Mouse (Mus musculus): Measurements from ENCODE around the gene Lactb.

The Lactb gene

DNA sequence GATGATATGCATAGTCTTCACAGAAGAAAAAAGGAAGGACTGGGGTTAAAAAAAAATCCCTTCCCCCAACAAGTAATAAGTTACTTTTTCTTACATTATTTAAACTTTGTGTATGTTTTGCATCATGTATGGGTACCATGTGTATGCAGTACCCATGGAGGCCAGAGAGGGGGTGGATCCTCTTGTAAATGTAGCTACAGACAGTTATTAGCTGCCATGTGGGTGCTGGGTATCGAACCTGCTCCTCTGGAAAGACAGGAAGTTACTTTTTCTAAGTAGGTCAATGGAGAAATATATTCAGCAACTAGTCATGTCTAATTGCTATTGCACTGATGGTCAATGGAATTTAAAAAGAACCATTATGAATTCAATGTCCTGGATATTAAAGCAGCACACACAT is 3.2 kb upstream of the Lactb start:
- DNase-seq (ENCODE audit: inconsistent ontology term), result no peak

DNA sequence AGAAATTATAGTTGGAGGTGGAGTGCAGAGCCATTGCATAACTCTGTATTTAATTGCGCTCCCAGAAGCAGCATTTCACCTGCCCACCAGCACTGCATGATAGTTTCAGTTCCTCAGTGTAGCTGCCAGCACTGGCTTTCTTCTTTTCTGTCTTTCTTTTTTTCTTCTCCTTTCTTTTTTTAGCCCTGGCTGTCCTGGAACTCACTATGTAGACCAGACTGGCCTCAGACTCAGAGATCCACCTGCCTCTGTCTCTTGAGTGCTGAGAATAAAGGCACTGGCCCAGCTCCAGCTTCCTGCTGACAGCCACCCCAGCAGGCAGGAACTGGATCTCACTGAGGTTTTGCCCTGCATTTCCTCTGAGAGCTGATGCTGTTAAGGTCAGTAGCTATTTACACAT is 2.7 kb upstream of the Lactb start:
- DNase-seq (ENCODE audit: inconsistent ontology term), result no peak

DNA sequence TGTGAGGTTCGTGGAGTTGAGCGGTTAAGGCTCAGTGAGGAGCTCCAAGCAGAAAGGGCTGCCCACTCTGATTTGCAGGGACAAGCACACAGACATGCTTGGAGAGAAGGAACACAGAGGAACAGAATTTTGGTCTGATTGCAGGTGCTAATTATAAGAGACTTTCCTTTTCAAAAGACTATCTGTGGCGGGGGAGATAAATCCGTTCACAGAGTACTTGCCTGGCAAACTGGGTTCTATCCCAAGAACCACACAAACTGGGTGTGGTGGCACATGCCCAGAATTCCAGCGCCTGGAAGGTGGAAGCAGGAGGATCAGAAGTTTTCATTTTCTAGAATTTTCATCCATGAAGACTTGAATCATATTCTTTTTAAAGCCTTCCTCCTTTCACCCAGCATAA is 1.8 kb upstream of the Lactb start:
- DNase-seq (ENCODE audit: inconsistent ontology term), result no peak

DNA sequence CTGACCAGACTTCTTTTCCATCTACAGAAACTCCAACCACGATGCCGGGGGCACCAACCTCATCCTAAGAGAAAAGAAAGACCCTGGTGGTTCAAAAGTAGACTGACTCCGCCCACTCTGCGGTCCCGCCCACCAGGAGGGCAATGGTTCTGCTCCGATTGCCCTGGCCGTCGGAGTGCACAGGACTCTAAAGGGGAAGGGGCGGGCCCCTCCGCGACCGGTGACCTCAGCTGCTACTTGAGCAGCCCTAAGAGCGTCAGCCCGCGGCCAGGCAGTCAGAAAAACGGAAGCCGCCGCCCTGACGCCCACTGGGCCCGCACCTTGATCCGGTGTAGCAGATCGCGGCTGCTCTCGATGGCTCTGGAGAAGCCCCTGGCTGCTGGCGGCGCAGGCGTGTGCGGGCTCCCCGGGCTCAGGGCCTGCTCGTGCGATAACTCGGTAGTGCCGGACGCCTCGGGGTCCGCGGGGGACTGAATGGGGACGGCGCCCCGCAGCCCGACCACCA is 511 bp downstream of the Lactb start:
- peak; percentile 91 for DNase-seq (ENCODE audit: inconsistent ontology term)

DNA sequence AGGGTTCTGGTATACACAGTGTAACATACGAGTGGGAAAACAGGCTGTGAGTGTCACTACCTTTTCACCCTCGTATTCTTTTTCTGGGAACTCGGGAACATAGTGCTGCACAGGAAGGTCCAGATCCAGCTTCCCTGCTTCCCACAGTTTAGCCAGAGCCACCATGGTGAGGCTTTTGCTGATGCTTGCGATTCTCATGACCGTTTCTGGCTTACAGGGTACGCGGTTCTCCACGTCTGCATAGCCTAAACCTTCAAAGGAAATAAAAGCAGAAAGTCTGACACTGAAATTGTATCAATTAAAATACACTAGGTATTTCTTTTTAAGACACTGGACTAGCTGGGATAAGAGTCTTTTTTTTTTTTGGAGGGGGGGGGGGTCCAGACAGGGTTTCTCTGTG is 4.2 kb downstream of the Lactb start:
- no peak for DNase-seq (ENCODE audit: inconsistent ontology term)

DNA sequence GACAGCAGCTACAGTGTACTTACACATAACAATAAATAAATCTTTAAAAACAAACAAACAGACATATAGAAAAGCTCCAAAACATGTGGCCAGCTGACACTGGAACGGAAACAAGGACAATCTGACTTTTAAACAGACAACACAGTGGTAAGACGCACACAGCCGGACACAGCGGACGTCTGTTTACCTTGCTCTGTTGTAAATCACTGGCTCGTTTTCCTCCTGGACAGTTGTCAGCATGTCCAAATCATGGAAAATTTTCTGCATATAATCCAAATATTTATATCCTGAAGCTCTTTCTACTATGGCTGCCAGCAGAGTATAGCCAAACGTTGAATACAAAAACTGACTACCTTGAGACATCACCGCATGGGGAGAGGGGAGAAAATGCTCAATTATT is 7.8 kb downstream of the Lactb start:
- no peak for DNase-seq (ENCODE audit: inconsistent ontology term)

DNA sequence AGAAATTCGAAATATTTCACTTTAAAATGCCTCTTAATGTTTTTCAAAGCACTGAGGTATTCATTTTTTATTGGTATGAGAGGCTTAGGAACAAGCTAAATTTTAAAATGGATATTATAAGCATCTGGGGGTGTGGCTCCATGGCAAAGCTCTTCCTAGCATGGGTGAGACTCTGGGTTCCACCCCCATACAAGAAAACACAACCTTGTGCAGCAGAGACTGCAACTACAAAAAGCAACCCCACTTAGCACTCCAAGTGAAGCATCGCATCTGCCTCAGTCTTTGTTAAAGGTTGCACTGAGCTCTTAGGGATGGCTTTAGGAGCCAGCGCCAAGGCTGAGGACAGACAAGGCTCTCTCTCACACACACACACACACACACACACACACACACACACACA is 13.8 kb downstream of the Lactb start:
- DNase-seq (ENCODE audit: inconsistent ontology term), result no peak

DNA sequence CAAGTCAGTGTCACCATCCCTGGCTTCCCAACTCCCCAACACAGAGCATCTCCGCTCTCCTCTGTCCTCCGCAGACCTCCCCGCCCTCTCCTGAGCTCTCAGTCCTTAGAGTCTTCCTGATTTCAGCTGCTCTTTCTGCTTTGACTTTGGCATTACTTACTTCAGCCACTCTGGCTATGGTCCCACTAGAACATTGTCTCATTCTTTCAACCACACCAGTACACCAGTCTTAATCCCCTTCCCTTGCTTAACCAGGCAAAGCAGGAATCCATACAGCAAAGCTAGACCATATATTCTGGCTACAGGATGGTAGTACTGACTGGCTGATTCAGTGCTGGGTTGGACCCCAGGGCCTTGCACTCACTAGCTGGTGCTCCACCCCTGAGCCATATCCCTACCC is 17.8 kb downstream of the Lactb start:
- no peak for DNase-seq (ENCODE audit: inconsistent ontology term)

DNA sequence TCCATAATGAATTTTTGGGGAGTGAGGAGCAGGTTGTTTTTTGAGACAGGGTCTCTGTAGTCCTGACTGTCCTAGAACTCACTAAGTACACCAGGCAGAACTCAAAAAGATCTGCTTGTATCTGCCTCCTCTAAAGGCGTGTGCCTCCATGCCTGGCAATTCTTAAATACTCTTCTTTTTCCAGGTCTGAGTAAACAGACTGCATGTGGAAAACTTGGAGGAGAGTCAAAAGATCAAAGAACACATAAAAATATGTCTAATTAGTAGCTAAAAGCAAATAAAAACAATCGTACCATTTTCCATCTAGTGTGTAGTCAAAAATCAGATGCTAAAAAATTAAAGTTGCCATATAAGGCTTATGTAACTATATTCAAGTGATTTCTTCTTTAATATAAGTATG is 22.4 kb downstream of the Lactb start:
- no peak for DNase-seq (ENCODE audit: inconsistent ontology term)

DNA sequence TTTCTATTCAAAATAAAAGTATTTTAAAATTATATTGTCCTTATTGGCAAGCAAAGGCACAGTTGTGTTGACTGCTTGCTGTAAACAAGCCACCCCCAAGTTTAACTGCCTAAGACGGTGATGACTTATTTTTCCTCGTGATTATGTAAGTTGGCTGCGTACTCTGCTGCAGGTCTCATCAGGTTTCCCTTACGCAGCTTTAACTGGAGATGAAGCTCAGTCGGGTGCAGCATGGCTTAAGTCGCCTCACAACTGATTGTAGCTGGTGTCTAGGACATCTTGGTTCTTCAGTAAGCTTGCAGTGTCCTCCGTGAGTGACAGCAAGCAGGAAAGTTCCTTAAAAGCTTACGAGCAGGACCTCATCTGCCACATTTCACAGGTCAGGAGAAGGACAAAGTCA is 23.0 kb downstream of the Lactb start:
- DNase-seq (ENCODE audit: inconsistent ontology term), result no peak

DNA sequence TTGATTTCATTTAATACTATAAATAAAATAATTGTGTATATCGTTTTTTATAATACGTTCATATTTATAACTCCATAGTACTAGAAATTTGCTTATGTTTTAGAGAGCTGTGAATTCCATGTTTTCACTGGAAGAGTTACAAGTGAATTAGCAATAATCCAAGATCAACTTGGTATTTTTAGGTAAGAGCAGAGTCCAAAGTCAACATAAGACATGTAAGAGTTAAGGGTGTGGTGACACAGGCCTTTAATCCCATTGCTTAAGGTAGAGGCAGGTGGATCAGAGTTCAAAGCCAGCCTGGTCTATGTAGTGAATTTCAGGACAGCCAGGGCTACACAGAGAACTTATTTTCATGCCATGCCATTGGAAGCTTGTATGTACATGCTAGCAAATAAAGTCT is 26.7 kb downstream of the Lactb start:
- DNase-seq (ENCODE audit: inconsistent ontology term), result no peak

DNA sequence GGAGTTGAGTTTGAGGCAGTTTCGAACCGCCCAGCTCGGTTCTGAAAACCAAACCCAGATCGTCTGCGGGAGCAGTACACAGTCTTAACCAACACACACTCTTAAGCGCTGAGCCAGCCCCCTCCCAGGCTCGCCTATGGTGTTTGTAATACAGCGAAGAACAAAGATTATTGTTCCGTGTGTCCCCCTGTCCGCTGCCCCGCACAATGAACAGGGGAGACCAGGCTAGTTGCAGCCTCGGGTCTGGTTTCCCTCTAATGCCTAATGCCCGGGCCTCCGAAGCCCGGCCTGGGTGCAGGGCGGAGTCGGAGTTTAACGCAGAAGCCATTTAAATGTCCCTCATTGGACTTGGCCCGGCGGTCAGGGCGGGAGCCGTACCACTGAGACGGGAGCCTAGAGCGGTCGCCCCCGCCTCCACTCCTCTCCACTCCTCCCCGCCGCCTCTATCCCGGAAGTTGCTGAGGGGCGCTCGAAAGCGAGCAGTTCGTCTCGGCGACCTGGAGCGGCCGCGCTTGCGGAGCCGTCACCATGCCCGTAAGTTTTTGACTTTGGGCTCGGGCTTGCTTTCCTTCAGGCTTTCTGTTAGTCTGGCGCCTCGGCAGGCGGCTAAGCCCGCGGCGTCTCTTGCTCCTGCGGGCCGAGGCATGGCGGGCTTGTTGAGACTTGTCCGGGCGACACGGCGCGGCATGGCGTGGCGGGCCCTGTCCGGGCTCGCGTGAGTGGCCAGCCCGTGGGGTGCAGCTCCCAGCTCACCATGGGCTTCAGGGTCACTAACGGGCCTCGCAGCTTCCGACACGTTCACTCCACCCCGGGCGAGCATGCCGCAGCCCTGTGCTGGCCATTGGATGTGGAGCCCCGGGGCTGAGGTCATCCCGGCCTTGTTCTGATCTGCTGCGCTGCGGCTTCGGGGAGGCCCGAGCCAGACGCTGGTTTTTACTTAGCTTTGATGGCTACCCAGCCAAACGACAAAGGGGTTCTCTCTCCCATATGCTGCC is 29.3 kb downstream of the Lactb start, which contains the start of gene Rps27l:
TSS of gene Rps27l (plus strand) at position 440 of the 995 bp plus-strand sequence.
- peak; percentile 98 for DNase-seq (ENCODE audit: inconsistent ontology term)

DNA sequence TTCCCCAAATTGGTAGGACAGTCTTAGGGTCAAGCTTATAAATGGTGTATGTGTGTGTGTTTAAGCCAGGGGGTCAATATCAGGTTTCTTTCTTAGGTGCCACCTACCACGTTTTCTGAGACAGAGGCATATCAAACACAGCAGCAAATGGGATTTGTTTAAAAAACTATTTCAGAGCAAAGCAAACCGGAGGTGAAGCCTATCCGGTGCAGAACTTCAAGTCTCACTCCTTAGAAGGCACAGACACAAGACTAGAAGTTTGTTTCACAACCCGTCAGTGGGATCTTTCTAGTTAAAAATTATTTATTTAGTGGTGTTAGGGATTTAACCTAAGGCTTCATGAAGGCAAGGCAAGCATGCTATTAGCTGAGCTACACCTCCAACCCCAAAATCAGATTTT is 30.1 kb downstream of the Lactb start:
- no peak for DNase-seq (ENCODE audit: inconsistent ontology term)

DNA sequence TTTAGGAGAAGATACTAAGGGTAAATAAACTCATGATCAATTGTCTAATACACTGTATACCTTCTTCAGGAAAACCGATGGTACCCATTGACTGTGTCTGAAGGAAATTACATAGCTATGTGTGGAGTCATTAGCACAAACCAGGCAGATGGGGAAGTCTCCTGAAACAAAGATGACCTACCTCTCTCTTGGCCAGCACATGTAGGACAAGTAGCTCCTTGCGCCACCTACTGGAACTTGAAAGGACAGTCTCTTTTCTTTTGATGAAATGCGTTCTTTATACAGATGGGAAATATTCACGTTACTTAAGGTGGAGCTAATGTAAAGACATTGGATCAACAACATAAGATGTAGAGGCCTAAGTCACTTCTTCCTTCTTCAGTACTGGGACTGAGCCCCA is 36.4 kb downstream of the Lactb start:
- peak; percentile 71 for DNase-seq (ENCODE audit: inconsistent ontology term)

DNA sequence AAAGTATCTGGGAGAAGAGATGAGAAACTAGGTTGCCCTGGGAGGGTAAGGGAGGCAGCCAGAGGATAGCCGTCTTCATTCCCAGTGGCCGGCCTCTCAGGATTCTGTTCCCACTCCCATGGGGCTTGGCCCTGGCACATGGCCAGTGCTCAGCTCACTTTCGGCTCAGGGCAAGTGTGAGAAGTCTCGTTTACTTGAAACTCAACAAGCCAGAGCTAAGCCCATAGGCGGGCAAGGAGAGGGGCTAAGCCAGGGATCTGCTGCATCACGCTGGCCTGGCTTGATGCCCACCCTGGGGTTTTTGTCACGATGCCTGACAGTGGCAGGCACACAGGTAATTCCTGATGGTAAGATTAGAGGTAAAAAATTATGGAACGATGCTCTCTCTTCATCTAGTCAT is 37.8 kb downstream of the Lactb start:
- peak; percentile 52 for DNase-seq (ENCODE audit: inconsistent ontology term)

DNA sequence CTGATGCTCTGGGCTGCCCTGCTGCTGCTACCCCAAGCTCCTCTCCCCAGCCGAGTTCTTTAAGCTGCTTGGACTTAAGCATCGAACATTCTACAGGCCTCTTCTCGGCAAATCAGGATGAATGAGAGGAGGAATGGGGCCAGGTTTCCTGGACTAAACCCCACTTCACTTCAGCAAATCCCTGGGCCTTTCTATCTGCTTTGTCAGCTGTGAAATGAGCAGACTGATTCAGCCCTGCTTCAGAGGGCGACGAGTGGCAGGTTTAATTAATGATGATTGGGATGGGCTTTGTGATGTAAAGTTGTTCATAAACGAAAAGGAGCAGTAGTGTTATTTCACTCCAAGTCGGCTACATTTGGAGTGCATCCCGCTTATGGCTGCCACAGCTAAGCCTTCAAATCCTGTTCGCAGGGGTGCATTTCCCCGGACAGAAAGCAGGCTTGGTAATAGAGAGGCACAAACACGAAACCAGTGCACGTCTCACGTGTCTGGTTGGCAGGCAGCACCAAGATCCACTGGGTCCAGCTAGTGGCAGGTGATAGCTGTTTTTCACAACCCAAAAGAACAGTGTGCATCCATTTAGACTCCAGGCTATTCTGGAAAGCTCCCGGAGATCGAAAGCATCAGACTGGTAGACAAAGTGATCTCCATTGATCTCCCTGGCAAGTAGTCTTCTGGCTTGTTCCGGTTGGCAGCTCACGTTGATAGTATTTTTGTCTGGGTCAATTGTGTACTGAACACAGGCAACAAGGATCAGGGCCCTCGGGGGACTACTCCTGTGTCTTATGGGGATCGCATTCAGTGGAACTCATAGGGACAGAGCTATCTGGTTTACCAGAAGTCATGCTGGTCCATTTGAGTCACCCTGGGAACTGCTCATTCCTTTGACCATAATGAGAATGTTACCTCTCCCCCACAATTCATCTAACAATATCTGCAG is 41.1 kb downstream of the Lactb start:
- peak; percentile 78 for DNase-seq (ENCODE audit: inconsistent ontology term)

DNA sequence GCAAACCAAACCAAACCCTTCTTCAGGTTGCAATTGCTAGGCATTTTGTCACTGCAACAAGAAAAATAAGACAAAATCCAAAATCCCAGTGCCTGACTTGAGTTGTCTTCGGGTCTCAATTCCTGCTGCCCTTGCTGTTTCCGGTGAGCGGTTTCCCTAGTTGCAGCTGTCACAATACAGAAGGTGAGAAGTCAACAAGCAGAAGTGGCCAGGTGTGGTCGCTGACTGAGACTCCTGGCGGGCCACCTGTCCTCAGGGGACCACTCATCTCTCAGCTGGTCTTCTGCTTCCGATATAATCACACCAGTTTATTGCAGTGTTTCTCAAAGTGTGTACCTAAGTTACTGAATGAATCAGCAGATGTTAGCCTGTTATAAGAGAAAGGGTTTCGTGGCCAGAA is 44.9 kb downstream of the Lactb start:
- no peak for DNase-seq (ENCODE audit: inconsistent ontology term)

DNA sequence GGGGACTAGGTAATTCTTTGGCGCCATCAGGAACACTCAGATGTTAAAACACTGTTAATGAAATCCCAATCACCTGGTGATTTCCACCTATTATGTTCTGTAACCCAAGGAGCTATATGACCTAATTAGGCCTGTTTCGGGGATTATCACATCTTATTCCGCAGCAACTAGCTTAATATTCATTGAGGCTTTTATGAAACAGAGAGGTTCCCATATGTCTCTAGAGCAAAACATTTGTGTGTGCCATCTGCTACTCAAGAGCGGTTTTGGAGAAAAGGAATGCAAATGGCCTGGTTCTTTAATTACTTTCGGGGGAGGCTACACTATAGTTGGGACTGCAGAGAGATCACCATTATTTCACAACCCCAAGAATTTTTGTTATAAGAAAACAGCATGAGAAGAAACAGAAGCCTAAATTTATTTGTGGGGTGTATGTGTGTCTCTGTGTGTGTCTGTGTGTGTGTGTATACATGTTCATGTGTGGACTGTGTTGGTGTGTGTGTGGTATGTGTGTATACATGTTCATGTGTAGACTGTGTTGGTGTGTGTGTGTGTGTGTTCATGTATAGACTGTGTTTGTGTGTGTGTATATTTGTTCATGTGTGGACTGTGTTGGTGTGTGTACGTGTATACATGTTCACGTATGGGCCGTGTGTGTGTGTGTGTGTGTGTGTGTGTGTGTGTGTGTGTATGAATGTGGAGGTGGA is 47.4 kb downstream of the Lactb start:
- no peak for DNase-seq (ENCODE audit: inconsistent ontology term)

DNA sequence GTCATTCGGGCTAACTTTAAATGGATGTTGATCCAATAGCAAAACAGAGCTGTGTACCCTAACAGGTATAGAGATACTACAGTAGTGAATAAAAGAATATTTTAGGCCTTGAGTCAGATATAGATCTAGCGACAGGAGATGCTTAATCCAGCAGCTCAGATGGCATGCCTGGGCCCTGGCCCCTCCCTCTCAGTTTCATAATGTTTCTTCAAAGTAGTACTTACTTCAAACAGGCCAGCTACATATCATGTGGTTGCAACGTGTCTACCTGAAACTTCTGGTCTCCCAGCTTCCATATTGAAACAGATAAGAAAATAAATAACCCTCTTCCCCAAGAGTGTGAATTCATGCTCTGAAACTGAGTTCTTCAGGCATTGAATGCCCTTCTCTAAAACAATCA is 49.4 kb downstream of the Lactb start:
- DNase-seq (ENCODE audit: inconsistent ontology term), result no peak

DNA sequence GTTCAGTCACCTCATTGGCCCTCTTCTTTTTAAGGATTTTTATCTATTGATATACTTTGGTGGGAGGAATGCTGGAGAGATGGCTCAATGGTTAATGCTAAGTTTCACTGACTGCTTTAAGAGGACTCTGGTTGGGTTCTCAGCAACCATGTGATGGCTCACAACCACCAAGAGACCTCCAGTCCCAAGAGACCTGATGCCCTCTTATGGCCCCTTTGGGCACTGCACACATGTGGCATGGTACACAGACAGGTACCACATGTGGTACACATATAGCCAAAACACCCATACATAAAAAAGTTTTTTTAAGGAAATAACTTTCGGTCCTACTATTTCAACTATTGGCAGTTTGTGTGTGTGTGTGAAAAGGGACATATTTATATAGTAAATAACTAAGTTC is 53.2 kb downstream of the Lactb start:
- no peak for DNase-seq (ENCODE audit: inconsistent ontology term)

DNA sequence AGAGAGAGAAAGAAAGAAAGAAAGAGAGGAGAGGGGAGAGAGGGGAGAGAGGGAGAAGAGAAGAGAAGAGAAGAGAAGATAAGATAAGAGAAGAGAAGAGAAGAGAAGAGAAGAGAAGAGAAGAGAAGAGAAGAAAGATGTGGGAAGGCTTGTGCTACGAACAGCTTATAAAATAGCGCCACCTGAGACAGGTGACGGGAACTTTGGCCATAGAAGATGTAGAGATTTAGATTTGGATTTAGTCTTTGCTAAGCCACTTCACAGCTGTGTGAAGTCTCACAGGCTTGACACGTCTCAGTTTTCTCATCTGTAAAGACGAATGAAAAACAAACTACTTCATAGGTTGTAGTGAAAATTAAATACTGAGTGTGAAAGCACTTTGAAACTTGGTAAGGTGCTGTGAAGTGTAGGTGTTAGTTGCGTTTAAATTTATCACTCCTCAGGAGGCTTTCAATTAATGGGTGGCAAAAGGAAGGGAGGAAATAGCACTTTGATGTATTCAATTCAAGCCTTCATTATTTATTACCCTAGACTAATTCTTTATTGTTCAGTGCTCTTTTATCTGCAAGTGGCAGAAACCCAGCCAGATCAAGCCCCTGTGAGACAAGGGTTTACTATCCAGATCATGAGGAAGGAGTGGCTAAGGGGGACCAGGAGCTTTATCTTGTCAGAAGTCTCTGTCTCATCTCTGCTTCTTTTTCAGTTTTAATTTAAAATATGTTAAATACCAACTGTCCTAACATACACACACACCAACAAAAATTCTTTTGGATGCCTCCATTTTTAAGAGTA is 54.6 kb downstream of the Lactb start:
- no peak for DNase-seq (ENCODE audit: inconsistent ontology term)
